Mouse (Mus musculus): ENCODE data around the gene Ctcf.
A peak's percentile ranks its signal among the peaks of the same experiment; 100 is the strongest.

Ctcf gene

DNA sequence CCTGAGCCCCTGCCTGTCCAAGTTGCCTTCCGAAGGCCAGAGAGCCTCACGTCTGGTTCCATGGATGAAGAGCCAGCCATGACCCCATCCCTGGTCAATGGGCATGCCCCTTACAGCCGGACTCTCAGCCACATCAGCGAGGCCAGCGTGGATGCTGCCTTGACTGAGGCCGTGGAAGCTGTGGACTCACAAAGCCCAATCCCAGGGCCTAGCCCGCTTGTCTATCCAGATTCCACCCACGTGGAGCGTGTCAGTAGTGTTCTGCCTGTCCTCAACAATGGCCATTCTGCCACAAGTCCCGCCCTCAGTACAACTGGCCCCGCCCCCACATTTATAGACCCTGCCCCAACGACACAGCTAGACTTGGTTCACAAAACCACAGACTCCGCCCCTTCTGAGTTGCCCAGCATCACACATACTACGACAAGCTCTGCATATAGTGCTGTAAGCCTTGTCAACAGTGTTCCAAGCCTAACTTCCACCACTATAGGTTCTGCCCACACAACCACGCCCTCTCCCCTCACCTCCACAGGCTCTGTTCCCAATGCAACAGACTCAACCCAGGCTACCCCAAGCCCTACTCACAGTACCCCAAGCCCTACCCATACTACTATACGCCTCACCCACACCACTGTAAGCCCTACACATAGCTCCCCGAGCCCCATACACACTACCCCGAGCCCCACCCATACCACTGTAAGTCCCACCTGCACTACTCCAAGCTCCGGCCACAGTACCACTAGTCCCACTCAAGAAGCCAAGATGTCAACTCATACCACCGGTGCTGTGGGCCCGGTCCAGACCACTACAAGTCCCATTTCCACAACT lies 18.7 kb upstream of the Ctcf start:
- DNase-seq (ENCODE audit: low read depth, low spot score), result peak; percentile 42

DNA sequence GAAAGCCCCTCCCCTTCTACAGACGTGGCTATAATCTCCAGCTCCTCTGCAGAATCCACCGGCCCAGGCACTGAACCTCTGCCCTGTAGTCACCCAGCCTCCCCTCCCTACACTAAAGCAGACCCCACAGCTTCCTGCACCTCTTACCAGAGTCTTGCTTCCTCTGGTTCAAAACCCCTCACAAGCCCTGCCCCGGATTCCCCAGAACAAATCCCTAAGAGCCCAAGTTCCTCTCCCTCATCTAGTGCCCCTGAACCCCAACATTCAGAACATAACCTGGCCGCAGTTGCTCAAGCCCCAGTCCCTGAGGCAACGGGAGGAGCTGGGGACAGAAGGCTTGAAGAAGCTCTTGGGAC lies 18.1 kb upstream of the Ctcf start:
- no peak for DNase-seq (ENCODE audit: low read depth, low spot score)

DNA sequence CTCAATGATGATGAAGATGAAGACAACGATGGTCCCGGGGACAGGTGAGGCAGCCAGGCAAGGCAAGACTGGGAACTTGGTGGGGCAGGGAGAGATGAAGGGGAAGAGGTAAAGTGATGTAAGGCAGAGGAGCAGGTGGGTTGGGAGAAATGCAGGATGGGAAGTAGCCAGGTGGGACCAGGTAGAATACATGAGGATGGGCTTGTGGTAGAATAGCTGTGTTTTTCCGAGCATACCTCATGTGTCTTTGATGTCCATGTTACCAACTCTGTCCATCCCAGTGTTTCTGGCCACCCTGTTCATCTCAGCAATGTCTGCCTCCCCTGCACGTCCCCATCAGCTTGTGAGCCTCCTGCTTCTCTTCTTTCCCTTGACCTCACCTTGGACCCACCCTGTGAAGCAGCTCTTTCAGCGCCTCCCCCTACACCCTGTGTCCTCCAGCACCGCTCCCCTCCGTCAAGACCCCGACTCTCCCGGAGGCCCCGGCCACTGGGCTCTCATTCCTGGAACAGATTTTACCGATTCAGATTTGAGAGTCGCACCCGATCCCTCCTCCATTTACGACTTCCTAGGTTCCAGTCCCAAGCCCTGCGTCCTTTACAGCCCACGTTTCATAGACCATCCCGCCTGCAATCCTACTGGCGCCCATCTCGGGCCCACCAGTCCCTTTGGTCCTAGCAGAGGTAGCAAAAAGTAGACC lies 17.3 kb upstream of the Ctcf start:
- no peak for DNase-seq (ENCODE audit: low read depth, low spot score)

DNA sequence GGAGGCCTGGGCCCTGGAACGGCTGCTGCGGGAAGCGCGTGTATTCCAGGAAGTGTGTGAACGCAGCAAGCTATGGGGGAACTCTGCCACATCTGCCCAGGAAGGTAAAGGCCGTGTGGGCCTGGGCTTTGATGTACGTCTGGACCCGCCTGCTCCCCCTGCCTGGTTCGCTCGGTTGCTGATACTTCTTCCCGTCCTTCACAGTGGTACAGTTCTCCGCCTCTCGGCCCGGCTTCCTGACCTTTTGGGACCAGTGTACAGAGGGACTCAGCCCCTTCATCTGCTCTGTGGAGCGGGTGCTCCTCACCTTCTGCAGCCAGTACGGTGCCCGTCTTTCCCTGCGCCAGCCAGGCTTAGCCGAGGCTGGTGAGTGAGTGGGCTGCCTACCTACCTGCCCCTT lies 16.2 kb upstream of the Ctcf start:
- DNase-seq (ENCODE audit: low read depth, low spot score), result no peak

DNA sequence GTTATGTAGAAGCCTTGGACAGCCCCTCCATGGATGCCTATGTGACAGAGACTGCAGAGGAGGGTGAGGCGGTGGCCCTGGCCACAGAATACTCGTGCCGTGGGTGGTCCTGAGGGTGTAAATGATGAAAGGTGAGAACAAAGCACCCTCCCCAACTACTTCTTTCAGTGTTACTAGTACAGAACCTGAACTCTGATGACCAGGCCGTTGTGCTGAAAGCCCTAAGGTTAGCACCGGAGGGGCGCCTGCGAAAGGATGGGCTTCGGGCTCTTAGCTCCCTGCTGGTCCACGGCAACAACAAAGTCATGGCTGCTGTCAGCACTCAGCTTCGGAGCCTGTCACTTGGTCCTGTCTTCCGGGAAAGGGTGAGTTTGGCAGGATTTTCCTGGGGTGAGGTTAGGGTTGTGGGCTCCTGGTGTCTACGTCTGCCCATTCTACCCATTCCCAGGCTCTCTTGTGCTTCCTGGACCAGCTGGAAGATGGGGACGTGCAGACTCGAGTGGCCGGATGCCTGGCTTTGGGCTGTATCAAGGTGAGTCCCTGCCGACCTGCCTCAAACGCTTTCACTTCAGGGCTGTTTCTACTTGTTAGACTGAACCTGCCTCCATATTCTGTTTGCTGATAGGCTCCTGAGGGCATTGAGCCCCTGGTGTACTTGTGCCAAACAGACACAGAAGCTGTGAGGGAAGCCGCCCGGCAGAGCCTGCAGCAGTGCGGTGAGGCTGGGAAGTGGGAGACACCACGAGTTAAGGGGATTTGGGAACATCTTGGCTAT lies 15.2 kb upstream of the Ctcf start:
- DNase-seq (ENCODE audit: low read depth, low spot score), result no peak

DNA sequence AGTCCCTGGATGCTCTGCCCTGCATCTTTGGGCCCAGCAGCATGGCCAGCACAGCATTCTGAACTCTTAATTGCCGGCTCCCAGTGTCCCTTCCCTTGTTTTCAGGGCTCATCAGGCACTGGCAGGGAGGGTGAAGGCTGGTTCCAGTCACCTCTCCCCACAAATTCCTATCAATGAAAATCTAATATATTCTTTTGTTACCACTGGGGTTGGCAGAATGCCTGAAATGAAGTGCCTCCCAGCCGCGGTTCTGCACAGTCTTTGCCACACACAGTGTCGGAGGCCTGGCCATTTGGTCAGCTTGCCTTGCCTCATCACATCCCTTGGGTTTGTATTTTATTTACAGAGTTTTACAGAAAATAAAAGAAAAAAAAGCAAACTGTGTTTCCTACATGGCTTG lies 14.5 kb upstream of the Ctcf start:
- DNase-seq (ENCODE audit: low read depth, low spot score), result no peak

DNA sequence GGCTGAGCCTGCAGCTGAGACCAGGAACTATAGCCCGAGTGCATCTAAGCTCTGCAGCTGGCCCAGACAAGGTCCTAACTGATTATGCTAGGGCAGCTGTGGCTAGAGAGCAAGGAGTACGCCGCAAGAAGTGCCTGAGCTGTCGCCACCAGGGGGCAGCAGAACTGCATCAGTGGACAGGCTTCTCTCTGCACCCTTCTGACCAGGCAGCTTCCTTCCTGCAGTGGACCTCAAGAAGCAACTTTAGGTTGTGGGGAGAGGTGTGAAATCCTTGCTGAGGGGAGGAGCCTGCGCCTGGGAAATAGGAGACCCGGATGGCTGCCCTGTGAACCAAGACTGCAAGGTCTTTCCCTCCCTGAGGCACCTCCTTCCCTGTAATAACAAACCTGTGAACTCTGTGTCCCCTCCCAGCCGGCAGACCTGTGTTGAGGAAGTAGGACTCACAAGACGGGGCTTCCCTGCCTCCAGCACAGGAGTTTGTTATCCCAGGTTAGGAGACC lies 13.9 kb upstream of the Ctcf start:
- peak; percentile 96 for DNase-seq (ENCODE audit: low read depth, low spot score)

DNA sequence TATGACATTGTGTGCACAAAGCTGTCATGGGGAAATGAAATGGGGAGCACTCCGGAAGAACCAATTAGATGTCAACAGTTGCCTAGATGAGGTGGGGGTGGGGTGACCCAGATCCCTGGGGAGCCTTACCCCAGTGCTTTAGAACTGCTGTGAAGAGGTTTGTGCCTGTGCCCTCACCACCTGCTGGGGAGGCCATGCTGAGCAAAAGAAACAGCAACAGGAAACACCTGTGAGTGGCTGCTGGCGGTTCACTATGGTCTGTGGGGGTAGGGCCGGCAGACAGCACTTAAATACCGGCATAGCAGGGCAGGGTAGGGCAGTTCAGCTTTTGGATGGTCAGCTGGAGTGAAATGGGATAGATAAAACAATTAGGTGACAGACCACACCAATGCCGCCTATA lies 13.2 kb upstream of the Ctcf start:
- DNase-seq (ENCODE audit: low read depth, low spot score), result no peak

DNA sequence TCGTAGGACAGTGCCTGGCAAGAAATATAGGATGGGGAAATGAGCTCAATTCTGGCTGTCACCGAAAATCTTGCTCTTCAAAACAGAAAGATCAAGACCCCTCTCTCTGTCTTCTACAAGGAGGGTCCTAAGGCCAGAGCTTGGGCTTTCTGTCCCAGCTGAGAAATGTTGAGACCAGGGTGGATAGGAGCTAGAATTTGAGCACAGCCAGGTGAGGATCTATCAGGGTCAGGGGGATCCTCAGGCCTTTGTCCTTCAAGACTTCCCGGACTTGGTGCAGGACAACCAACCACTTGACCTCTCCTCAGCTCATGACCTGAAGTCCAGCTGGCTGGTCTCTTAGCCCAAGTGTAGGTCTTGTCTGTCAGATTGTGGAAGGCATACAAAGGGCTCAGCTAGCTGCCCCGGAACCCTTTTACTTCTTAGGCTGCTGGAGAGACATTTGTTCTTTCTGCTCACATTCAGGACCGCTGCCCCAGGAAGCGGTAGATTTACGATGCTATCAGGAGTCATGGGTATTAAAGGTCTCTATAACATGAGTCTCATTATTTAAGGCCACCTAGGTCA lies 12.6 kb upstream of the Ctcf start:
- DNase-seq (ENCODE audit: low read depth, low spot score), result no peak

DNA sequence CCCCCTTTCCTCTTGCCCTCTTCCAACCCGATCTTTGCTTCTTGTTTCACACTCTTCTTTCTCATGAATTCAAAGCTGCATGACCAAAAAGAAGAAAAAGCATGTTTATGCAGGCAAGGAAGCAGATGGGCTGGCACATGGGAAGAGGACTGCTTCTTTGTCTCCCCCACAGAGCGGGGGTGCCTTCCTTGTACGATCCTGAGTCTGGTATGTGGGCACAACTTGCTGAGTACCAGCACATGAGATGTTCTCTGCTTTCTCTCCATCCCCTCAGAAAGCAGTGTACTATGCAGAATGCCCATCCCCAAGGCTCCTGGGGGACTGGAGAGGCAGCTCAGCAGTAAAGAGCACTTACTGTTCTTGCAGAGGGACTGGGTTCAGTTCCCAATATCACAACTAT lies 12.0 kb upstream of the Ctcf start:
- no peak for DNase-seq (ENCODE audit: low read depth, low spot score)

DNA sequence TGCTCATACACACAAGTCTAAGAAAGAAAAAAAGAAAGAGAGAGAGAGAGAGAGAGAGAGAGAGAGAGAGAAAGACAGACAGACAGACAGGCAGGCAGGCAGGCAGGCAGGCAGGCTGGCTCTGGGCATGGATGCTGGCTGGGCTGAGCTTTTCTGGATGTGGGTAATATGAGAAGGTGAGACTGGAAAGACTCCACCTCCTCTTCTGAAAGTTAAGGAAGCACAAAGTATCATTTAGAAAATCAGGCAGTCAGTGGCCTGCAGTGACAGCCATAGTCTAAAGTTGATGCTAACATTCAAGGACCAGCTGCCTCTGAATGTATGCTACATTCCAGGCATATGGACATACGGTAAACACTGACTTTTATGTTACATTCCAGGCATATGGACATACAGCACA lies 11.5 kb upstream of the Ctcf start:
- peak; percentile 45 for DNase-seq (ENCODE audit: low read depth, low spot score)

DNA sequence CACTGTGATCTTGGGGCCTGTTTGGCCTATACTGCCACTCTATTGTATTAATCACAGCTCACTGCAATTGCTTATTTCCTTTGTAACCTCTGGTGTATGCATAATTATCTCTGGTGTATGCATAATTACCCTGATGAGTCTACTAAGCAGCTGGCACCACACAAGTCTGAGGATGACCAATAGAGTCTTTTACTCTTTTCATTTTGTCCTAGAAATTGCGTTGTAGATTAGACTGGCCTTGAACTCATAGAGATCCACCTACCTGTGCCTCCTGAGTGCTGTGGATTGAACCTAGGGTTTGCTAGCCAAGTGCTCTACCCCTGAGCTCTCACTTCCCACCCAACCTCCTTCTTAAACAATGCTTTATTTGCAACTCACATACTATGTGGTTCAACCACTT lies 10.3 kb upstream of the Ctcf start:
- DNase-seq (ENCODE audit: low read depth, low spot score), result no peak

DNA sequence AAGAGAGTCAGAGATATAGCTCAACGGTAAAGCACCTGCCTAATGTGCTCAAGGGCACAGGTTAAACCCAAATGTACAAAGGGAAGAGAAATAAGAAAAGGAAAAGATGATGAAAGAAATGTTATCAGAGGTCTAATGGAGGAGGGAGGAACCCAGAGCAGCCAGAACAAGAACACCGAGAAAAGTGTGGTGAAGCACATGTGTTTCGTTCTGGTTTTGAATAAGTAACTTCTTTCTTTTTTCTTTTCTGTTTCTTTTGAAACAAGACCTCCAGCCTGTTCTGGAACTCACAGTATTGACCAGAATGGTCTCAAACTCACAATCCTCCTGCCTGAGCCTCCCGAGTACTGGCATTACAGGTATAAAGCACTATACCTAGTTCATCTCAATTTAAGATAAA lies 7.0 kb upstream of the Ctcf start:
- DNase-seq (ENCODE audit: low read depth, low spot score), result no peak

DNA sequence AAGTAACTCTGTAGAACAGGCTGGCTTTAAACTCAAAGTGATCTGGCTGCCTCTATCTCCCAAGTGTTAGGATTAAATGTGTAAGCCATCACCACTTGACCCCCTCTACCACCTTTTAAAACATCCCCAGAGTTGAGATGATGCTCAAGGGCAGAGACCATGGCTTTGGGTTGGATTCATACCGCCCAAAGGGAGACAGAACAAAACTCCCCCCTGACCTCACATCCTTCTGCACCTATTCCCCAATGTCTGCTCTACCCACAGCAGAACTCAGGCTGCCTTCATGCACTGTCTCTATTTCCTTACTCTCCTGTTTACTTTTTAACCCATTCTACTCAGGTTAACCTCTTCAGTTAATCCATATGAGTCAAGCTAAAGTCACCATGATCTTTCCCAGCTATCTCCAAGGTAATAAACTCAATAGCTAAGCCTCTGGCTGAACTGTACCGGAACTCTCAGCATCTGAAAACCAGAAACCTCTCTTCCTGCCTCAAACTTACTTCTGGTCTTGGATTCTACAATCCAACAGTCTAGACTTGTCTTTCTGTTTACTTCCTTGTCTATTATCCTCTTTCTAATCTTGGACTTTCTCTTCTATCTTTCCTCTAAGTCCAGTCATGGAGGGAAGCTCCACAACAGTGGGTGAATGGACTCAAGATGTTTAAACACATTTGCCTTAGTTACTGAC lies 1.5 kb upstream of the Ctcf start:
- no peak for DNase-seq (ENCODE audit: low read depth, low spot score)

DNA sequence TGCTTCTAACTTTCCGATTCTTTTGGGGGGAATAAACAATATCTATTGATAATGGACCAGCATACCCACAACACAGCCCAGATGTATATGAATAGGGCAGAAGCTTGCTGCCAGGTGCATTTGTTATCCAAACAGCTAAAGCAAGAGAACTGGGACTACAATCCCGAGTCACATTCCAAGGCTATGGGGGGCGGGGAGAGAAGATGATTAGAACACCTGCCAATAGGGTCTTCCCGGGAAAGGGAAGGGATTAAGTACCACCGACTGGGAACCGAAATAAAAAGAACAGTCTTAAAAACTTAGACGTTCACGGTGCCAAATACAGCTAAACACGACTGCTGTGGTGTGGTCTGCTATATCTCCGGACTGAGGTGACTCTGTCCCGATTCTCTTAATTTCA lies 887 bp upstream of the Ctcf start:
- DNase-seq (ENCODE audit: low read depth, low spot score), result no peak

DNA sequence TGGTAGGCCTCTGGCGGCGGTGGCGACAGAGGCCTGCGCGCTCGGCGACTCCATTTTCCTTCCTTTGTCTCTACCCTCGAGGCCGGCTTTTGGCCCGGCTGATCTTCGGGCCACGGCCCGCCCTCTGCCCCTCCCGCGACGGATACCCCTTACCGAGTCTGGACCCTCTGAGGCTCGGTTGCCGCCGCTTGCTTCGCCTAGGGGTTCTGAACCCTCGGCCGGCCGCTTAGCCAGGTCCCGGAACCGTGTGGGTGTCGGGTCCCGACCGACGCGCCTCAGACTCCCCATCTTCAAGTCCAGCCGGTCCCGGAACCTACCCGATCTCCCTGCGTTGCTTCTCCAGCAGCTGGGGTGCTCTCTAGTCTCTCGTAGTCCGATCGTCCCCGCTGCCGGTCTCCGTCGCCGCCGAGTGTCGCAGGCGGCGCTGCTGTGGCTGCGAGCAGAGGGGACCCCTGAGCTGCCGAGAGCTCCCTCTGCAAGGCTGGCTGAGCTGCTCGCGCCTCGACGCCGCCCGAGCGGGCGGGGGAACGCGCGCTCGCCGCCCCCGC lies 669 bp downstream of the Ctcf start, which contains the start of gene Agrp:
Agrp (minus strand) TSS at position 431 of the 548 bp plus-strand sequence.
- DNase-seq (ENCODE audit: low read depth, low spot score), result peak; percentile 46

DNA sequence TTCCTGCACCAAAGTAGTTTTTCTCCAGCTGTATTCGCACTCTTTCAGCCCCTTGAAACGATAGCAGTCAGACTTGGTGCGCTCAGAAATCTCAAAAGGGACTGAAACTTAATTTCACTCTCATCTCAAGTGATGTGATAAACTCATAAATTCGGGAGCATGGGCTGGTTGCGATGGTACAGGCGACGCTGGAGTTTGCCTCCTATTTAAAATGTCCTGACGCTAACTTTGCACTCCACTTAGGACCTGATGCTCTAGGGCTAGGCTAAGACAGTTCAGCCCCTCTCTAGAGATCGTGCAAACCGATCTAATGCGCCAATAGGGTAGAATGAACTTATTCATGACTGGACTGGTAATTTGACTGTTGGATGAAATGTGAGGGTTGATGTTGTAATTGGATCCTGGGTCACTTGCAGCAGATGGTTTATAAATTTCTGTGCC lies 1.3 kb downstream of the Ctcf start:
- peak; percentile 67 for DNase-seq (ENCODE audit: low read depth, low spot score)

DNA sequence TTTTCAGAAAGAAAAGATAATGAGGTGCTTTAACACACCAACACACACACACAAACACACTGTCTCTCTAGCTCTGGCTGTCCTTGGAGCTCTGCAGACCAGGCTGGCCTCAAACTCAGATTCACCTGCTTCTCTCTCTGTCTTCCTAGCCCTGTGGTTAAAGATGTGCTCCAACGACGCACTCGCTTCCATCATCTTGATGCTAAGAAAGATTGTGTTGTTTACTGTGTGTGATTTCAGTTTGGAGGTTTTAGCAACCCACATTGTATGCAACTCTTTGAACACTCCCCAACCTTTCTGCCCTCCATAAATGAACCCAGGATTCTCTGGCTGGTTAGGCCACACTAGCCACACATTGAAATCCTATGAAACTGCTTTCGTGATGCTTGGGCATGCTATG lies 2.1 kb downstream of the Ctcf start:
- DNase-seq (ENCODE audit: low read depth, low spot score), result no peak

DNA sequence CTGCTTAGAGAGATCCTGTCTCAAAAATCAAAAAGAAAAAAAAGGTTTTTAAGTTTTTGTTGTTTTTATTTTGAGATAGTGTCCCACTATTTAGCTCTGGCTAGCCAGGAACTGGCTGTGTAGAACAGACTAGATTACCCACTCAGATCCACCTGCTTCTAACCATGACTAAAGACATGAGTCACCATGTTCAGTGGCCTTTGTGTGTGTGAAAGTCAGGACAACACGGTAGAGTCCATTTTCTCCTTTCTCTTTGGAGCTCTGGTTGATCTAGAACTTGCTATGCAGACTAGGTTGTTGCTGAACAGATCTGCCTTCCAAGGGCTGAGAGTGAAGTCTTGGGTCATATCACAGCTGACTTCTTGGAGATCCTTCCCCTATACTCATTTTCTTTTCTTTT lies 3.5 kb downstream of the Ctcf start:
- DNase-seq (ENCODE audit: low read depth, low spot score), result peak; percentile 64

DNA sequence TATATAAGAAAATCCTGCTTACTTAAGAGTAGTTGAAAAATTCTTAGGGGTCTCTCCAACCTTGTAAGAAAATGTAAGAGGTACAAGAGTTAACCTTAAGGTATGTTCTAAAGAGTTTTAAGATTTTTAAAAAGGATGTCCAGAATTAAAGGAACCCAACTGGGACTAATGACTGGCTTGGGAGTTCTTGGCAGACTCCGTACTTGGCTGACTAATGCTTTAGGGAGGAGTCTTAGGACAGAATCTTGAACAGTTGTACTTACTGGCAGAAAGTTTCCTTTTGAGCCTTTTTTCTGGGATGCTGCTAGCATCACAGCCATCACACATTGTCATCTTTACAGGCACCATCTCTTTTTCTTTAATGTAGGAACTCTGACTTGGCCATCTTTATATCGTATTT lies 4.1 kb downstream of the Ctcf start:
- DNase-seq (ENCODE audit: low read depth, low spot score), result peak; percentile 87

DNA sequence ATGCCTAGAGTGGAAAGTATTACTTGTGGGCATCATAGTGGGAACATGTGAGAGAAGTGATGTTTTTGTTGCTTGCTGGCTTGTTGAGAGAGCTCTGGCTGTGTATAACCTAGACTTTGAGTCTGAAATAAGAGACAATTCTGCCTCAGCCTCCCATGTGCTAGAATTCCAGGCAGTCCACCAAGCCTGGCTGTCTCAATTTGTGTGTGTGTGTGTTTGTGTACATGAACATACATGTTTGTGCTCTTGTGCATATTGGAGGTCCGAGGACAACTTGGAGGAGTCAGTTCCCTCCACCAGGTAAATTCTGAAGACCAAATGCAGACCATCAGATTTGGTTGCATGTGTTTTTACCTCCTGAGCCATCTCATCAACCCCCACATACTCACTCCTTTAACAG lies 8.8 kb downstream of the Ctcf start:
- DNase-seq (ENCODE audit: low read depth, low spot score), result no peak
